Mouse (Mus musculus) liver, postnatal 0 days (tissue): Measurements from ENCODE around the gene Hcls1.

Experiments
- CTCF ChIP-seq: sonication (generic); IDR thresholded peaks from 2 replicates; pipeline ENCODE4 v1.5.1; 2016; ENCODE audit warnings: antibody characterized with exemption, low read depth
- EP300 ChIP-seq: IDR thresholded peaks from 2 replicates; pipeline ENCODE4 v1.6.1; 2016; ENCODE audit warnings: antibody characterized with exemption, low read depth, mild to moderate bottlenecking

DNA sequence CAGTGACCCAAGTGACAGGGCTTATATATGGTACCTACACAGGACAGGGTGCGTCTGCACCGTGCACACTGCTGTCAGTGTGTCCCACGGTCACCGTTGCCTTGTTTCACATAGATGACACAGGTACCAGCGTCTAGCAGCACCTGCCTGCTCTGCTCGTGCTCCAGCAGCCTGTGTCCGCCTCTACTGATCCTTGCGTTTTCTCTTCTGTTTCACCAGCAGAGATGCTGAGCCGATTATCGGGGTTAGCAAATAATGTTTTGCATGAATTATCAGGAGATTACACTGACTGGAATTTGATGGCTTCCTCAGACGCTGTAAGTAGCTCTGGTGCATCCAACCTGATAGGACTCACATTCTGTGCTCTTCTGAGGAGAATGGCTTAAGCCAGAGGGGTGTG lies 48.9 kb upstream of the Hcls1 start:
- TF ChIP-seq CTCF (no peak), EP300 (no peak)
